Mouse (Mus musculus): ENCODE results near the gene Gm26661.

Gene Gm26661

DNA sequence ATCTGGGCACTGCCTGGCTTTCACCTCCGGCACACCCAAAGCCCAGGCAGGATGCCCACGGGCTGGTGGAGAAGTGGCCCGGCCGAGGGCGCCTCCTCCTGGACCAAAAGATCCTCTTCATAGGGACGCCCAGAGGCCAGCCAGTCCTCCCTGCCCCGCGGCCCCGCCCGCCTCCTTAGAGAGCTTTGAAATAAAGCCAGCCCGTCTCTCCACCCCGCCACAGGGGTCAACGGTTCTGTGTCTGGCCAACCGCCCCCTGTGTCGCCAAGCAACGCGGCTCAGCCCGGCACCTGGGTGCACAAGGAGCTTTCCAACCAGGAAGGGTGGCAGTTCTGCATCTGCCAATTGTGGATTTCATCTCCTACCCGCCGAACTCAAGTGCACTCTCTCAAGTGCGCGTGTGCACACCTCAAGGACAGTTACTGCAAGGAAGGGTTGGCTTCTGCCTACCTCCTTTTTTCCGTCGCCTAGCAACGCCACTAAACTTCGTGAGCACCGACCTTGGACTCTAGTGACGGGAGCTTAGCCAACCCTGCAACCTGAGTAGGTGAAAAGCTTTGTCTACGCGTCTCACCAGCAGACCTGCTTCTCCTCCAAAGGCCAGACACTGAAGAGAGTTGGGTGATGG, at the start of gene Gm26661:
TSS of gene Gm26661 (plus strand) at position 56 of the 628 bp plus-strand sequence.
- DNase-seq: peak; percentile 90 to 94

DNA sequence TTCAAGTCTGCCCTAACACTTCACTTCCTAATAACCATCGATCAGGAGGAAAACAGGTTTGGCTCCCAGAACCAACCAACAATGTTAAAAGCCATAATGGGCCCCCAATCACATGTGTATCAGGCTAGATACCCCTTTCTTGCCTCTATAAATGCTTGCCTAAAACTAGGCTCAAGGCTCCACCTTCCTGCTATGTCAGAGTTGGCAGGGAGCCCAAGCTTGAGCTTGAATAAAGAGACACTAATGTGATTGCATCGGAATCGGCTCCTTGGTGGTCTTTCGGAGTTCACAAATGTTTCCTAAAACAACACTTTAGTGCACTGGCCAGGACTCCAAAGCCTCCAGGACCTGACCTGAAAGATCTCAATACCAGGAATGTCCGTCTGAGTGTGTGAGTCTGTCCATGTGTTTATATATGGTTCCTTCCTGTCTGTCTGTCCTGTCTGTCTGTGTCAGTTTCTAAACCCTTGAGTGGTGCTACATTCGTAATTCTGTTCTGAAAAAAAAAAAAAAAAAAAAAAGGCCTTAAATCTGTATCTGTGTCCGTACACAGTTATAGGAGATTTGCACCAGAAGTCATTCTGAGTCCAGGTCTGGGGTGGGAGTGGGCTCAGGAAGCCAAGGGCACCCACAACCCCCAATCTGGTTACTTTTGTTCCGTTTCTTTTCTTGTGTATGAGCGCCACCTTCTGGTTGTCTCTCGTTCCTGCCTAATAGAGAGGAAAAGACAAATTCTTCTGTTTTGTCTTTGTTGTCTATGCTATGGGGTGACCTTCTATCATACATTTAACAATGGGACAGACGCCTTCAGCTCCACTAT, 42.2 kb upstream of the Gm26661 start:
- peak in 1 of 2 experiments; percentile 24 for DNase-seq

- no peak for DNase-seq
Measured at GRCm38 (mm10) chr14:7749764-7750089, 41.7 kb upstream of the Gm26661 start.

GRCm38 (mm10) chr14:7765569-7766314, 25.6 kb upstream of the Gm26661 start:
- DNase-seq: peak; percentile 57 to 69

DNA sequence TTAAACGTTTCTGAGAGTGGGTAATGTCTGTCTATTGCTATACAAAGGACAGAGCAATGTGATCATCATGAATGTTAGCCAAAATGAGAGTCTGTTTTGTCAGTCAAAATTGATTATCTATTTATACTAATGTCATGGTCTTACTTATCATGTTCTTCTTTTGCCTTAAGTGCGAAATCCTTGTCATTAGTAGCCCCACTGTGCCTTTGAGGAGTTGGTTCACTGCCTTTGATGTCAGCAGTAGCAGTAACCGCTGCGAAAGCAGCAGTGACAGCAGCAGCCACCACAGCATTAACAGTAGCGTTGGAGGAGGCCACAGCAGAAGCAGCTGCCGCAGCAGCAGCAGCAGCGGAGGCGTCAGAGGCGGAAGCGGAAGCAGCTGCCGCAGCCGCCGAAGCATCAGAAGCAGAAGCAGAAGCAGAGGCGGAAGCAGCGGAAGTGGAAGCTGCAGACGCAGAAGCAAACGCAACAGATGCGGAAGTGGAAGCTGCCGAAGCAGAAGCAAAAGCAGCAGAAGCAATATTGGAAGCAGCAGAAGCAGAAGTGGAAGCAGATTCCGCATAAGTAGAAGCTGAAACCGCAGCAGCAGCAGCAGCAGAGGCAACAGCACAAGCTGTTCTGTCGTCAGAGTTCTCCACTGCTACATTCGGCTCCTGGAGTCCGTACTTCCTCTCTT, 17.5 kb upstream of the Gm26661 start:
- peak; percentile 64 to 70 for DNase-seq

- DNase-seq: no peak
Measured at GRCm38 (mm10) chr14:7786073-7786472, 5.3 kb upstream of the Gm26661 start.

GRCm38 (mm10) chr14:7789266-7790030, 1.9 kb upstream of the Gm26661 start:
- DNase-seq: no peak

DNA sequence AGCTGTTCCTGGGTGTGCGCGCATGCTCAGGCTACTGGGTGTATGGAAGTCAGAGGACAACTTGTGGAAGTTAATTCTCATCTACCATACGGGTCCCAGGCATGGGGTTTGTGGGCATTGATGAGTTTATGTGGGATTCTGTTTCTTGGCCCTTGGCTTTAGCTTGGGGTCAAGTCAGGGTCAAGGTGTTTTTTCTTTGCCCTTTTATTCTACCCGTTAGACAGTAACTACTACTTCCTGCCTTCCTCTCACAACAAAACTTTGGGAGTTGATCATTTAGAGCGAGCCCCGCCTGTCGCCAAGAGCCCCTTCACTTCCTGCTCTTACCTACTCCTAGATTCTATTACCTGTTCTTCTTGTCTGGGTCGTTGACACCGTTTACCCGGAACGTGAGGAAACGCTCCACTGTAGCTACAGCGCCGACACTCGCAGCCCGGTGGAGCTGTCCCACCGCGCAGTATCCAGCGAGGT, 291 bp upstream of the Gm26661 start:
- no peak for DNase-seq

DNA sequence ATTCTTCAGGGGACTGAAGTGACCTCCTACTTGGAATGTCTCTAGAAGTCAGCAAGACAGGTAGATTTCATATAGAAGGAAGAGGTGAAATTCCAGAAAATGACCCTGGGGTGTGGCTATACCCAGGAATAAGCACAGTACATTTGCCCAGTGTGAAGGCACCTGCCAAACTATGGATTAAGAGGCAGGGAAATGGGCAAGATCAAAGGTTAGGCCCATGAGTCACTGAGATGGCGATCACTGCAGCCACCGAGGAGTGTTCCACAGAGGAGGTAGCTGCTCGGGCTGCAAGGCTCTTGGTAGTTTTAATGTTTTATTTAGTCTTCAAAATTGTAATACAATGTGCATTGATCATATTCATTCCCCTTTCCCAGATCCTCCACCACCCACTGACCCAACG, 4.6 kb downstream of the Gm26661 start:
- DNase-seq: no peak

DNA sequence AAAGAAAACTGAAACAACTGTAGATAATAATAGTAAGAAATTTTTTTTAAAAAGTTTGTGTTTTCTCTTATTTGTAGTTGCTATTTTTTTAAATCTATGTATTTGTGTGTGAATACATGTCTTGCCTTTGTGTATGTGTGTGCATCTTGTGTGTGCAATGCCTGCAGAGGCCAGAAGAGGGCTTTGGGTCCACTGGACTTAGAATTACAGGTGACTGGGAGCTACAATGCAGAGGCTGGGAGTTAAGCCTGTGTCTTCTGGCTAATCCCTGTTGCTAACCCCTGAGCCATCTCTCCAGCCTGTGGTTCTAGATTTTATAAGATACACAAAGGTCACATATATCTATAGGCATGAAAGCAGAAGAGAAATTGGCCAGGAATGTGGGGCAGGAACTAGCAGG, 9.2 kb downstream of the Gm26661 start:
- no peak for DNase-seq

- peak; percentile 42 to 58 for DNase-seq
Measured at GRCm38 (mm10) chr14:7801831-7802230, 10.4 kb downstream of the Gm26661 start.

- no peak for DNase-seq
Measured at GRCm38 (mm10) chr14:7803874-7804557, 12.6 kb downstream of the Gm26661 start.

- DNase-seq: no peak
Measured at GRCm38 (mm10) chr14:7804558-7804905, 13.1 kb downstream of the Gm26661 start.

DNA sequence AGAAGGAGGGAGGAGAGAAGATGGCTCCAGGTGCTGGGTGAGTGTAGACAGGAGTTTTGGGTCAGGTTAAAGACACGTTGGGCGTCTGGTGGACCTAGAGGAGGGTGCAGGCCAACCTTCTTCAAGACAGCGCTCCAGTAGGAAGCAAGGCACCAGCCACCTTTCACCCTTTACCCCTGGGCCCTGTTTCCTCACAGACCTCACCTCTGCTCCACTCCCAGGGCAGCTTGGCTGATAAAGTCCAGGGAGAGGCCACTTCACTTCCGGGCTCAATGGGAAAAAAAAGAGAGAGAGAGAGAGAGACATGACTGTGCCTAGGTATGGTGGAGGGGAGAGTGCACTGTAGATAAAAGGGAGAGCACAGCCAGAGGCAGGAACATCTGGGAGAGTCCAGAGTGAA, 16.3 kb downstream of the Gm26661 start:
- DNase-seq: no peak

DNA sequence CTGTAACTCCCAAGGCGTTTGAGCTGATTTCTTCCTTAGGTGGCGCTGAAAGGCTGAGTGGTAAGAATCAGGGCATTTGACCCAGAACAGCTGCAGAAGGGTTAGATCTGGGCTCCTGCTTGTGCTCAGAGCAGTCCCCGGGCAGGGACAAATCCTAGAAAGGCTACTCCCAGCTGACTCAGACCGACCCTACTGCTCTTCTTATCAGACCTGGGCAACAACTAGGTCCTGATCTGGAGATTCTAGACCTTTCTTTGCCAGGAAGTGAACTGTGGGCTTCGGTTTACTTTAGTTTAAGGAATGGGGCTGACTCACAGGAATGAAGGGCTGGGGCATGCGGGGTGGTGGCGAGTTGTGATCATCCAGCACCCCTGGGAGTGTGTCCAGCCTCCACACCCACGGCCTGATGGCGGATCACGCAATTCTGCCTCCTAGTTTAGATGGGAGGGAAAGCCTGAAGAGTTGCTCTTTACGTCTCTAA, 17.2 kb downstream of the Gm26661 start:
- peak; percentile 16 to 31 for DNase-seq

GRCm38 (mm10) chr14:7809043-7809955, 17.9 kb downstream of the Gm26661 start:
- DNase-seq: peak in 1 of 2 experiments; percentile 20

DNA sequence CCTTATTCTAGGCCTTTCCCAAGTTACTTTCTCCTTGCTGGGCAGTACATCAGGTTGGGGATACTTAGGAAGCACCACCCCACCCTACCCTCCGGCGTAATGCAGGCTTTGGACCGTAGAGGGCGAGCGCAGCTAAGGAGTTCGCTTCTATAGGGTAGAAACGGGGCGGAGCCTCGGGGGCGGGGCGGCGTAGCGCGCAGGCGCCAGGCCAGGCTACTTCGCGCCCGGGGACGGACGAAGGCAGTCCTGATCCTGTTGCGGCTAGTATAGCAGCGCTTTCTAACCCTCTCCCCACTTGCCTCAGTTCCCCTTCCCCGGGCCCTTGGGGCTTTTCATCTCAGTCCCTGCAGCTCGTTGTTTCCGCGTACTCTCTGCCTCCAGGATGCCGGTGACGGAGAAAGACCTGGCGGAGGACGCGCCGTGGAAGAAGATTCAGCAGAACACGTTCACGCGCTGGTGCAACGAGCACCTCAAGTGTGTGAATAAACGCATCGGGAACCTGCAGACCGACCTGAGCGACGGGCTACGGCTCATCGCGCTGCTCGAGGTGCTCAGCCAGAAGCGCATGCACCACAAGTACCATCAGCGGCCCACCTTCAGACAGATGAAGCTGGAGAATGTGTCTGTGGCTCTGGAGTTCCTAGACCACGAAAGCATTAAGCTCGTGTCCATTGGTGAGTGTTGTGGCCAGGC, 26.5 kb downstream of the Gm26661 start, which contains the start of gene Flnb:
TSS of gene Flnb (plus strand) at position 188 of the 693 bp plus-strand sequence.
- DNase-seq: peak; percentile 94 to 96

DNA sequence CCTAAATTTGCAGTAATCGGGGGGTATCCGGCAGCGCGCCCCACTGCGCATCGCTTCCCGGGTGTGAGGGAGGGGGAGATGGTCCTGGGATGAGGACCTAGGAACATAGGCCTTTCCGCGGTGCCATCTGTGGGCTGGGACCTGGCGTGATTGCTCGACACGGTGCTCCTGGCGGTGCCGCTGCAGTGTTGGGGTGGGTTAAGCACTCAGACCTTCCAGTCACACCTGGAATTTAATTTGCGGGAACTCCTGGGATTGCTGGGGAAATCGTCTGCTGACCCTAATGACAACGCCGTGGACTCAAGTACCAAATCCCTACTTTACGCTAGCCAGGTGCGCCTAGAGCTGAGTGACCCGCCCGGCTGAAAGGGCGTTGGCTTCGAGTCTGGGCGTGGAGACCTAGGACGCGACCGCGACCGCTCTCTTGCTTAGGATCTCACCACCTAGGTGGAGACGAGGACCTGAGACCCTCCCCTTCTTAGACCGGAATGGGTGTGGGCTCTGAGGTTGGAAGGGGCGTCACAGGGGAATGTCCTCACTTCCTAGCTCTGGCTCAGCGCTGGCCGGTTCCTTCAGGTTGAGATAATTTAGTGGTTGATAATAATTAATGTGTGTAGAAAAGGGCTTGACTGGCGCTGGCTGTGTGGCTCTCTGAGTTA, 27.2 kb downstream of the Gm26661 start:
- peak; percentile 34 to 40 for DNase-seq

GRCm38 (mm10) chr14:7819446-7819845, 28.1 kb downstream of the Gm26661 start:
- DNase-seq: peak; percentile 20 to 63

All from lung, adult 18-20 months (tissue).